Mouse (Mus musculus) hindbrain, embryonic 10.5 days (tissue): ENCODE data around the gene Pate3. TPM values are rescaled to one million over a fixed set of nuclear protein-coding genes. Genes with fewer than 3 reads are reported as not detected.
"Not testable (repeated sequence)": the region's sequence is repeated elsewhere in the genome, so short reads cannot be mapped to it uniquely, and the experiment has no call there.

Experiments
- DNase-seq: peaks from one replicate; pipeline ENCODE4 v3.0.0-alpha.2; 2017; ENCODE audit warnings: low spot score
- H3K27ac ChIP-seq: fragments of 300-500 bp; sonication (generic); 2 replicates; pipeline ENCODE4 v1.5.1; 2016; ENCODE audit warnings: mild to moderate bottlenecking, moderate library complexity
- H3K27me3 ChIP-seq: fragments of 300-500 bp; sonication (generic); 2 replicates; pipeline ENCODE4 v1.6.1; 2016; ENCODE audit warnings: mild to moderate bottlenecking; ENCODE audit not compliant: poor library complexity, insufficient read depth, severe bottlenecking
- H3K36me3 ChIP-seq: fragments of 300-500 bp; sonication (generic); 2 replicates; pipeline ENCODE4 v1.6.1; 2016; ENCODE audit warnings: mild to moderate bottlenecking, moderate library complexity
- H3K4me1 ChIP-seq: fragments of 300-500 bp; sonication (generic); replicated peaks from 2 replicates; pipeline ENCODE4 v1.6.1; 2016; ENCODE audit warnings: mild to moderate bottlenecking
- H3K4me3 ChIP-seq: fragments of 300-500 bp; sonication (generic); 2 replicates; pipeline ENCODE4 v1.5.1; 2016; ENCODE audit warnings: mild to moderate bottlenecking, moderate library complexity
- H3K9me3 ChIP-seq: fragments of 300-500 bp; sonication (generic); 2 replicates; pipeline ENCODE4 v1.6.1; 2016; ENCODE audit warnings: mild to moderate bottlenecking, moderate library complexity
- WGBS: fragments of 180-500 bp; shearing (Covaris S2); methylation state at CpG from one replicate; pipeline ENCODE4 v1.1.7; 2016; 5-methylcytosine and 5-hydroxymethylcytosine counted together
- polyA plus RNA-seq: library from polyadenylated mRNA; unstranded; fragments of >200 nt; fragmentation: Nextera tagmentation; extraction: Ambion mirVana; gene quantifications from 2 replicates; pipeline ENCODE4 v1.2.1, GENCODE M21; 2016

The Pate3 gene
- polyA plus RNA-seq: not detected in 2 replicates

DNA sequence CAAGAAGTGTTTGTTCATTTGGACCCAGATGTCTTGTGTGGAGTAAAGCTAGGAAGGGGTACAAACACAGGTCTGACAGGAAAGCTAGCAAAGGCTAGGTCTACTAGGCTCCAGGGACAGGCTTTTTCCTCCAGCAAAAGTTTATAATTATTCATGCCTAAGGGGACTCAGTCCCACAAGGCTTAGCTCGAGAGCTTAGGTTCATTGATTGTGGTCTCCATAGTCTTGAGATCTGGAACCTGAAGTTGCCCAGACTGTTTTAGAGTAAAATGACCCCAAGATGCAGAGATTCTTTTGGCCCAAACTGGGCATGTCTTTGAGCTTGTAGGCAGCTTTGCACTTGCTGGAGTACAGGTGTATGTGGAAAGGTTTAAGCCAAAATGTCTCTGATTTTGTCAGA, at the start of gene Pate3:
Pate3 (minus strand) TSS at position 101 of the 400 bp plus-strand sequence.
- Histone ChIP-seq H3K27me3 (no peaks in the 10 kb centered on the region), H3K9me3 (peaks cover 19% of the 10 kb centered on the region), H3K36me3 (no peaks in the 10 kb centered on the region), H3K4me3 (no peak within 1 kb of the TSS), H3K27ac (no peak within 1 kb of the TSS), H3K4me1 (no peaks in the 10 kb centered on the region)
- WGBS: 74% methylated on average over 1 of the region's 1 CpGs
- no peak for DNase-seq

- no peak for DNase-seq
- H3K27me3 ChIP-seq: no peaks in the 10 kb centered on the region
- H3K4me1 ChIP-seq: no peaks in the 10 kb centered on the region
- H3K36me3 ChIP-seq: no peaks in the 10 kb centered on the region
- H3K4me3 ChIP-seq: no peak overlapping the region
- H3K9me3 ChIP-seq: peaks cover 10% of the 10 kb centered on the region; the same call in 1 of the 2 replicates
- H3K27ac ChIP-seq: no peak overlapping the region
Observed at GRCm38 (mm10) chr9:35691924-35692323, 43.9 kb upstream of the Pate3 start.

GRCm38 (mm10) chr9:35687013-35687412, 39.0 kb upstream of the Pate3 start, which contains the start of gene Pate1:
Gene Pate1, minus strand, starts transcription at chr9:35687390.
- Histone ChIP-seq H3K4me3 (no peak within 1 kb of the TSS), H3K36me3 (no peaks in the 10 kb centered on the region), H3K9me3 (no peaks in the 10 kb centered on the region), H3K4me1 (no peaks in the 10 kb centered on the region), H3K27ac (no peak within 1 kb of the TSS), H3K27me3 (no peaks in the 10 kb centered on the region)
- DNase-seq: no peak
- WGBS: 57% methylated on average over 1 of the region's 1 CpGs

GRCm38 (mm10) chr9:35673557-35673956, 25.6 kb upstream of the Pate3 start:
- WGBS: 86% methylated on average over 2 of the region's 2 CpGs
- H3K9me3 ChIP-seq: 0 out of 2 replicates have a peak, but pooled peaks cover 11% of the 10 kb centered on the region
- H3K27ac ChIP-seq: no peak overlapping the region
- no peaks in the 10 kb centered on the region for H3K36me3 ChIP-seq
- no peaks in the 10 kb centered on the region for H3K27me3 ChIP-seq
- H3K4me3 ChIP-seq: no peak overlapping the region
- no peak for DNase-seq
- H3K4me1 ChIP-seq: no peaks in the 10 kb centered on the region

DNA sequence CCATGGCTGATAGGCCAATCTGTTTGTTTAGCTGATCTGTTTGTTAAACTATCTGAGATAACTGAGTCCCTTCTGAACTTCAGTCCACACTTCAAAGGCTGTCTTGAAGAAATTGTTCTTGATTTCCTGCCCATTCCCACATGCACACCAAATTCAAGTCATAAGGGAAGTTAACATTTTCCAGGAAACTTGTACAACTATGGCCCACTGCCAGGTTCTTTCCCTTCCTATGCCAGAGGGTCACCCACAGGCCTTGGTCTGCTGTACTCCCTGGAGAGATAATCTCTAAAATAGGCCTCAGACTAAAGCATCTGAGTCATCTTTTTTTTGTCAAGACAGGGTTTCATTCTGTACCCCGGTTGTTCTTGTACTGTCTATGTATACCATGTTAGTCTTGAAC, 15.0 kb downstream of the Pate3 start:
- no peak for DNase-seq
- Histone ChIP-seq H3K9me3 (0 out of 2 replicates have a peak, but pooled peaks cover 2% of the 10 kb centered on the region), H3K27me3 (no peaks in the 10 kb centered on the region), H3K4me1 (no peaks in the 10 kb centered on the region), H3K27ac (no peak overlapping the region), H3K36me3 (no peaks in the 10 kb centered on the region), H3K4me3 (no peak overlapping the region)
- WGBS: 89% methylated on average over 1 of the region's 1 CpGs

GRCm38 (mm10) chr9:35616784-35617183, 31.2 kb downstream of the Pate3 start:
- 78% methylated on average over 2 of the region's 2 CpGs for WGBS
- not testable (repeated sequence) for DNase-seq

DNA sequence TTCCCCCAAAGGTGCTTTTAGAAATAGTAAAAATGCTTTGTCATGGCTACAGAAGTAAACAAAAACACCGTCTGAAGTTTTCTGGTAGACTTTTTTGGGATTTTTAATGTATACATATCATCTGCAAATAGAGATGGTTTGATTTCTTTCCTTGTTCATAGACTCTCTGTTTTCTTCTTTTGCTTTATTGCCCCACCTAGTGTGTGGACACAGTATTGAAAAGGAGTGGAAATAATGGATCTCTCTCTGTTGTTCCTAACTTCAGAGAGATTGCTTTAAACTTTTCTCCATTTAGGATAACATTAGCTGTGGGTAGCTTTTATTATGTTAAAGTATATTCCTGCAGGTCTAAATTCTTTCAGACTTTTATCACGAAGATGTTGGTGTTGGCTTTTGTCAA, 34.0 kb downstream of the Pate3 start:
- no peaks in the 10 kb centered on the region for H3K36me3 ChIP-seq
- no peaks in the 10 kb centered on the region for H3K4me1 ChIP-seq
- WGBS: 31% methylated on average over 2 of the region's 2 CpGs
- H3K27me3 ChIP-seq: no peaks in the 10 kb centered on the region
- H3K9me3 ChIP-seq: no peaks in the 10 kb centered on the region
- DNase-seq: no peak
- no peak overlapping the region for H3K27ac ChIP-seq
- no peak overlapping the region for H3K4me3 ChIP-seq

More at GRCm38 (mm10) chr9:35616784-35617183, 31.2 kb downstream of the Pate3 start:
- H3K27ac ChIP-seq, H3K4me1 ChIP-seq, H3K9me3 ChIP-seq, H3K36me3 ChIP-seq, H3K4me3 ChIP-seq, H3K27me3 ChIP-seq: not testable (repeated sequence)

- no peaks in the 10 kb centered on the region for H3K36me3 ChIP-seq
- WGBS: 88% methylated on average over 1 of the region's 1 CpGs
- DNase-seq: no peak
- H3K9me3 ChIP-seq: no peaks in the 10 kb centered on the region
- H3K27ac ChIP-seq: no peak within 1 kb of the TSS
- no peaks in the 10 kb centered on the region for H3K27me3 ChIP-seq
- no peak within 1 kb of the TSS for H3K4me3 ChIP-seq
- no peaks in the 10 kb centered on the region for H3K4me1 ChIP-seq
Observed at GRCm38 (mm10) chr9:35611841-35612240, 36.2 kb downstream of the Pate3 start, which contains the start of gene Pate4. Gene Pate4, minus strand, starts transcription at chr9:35611941.

DNA sequence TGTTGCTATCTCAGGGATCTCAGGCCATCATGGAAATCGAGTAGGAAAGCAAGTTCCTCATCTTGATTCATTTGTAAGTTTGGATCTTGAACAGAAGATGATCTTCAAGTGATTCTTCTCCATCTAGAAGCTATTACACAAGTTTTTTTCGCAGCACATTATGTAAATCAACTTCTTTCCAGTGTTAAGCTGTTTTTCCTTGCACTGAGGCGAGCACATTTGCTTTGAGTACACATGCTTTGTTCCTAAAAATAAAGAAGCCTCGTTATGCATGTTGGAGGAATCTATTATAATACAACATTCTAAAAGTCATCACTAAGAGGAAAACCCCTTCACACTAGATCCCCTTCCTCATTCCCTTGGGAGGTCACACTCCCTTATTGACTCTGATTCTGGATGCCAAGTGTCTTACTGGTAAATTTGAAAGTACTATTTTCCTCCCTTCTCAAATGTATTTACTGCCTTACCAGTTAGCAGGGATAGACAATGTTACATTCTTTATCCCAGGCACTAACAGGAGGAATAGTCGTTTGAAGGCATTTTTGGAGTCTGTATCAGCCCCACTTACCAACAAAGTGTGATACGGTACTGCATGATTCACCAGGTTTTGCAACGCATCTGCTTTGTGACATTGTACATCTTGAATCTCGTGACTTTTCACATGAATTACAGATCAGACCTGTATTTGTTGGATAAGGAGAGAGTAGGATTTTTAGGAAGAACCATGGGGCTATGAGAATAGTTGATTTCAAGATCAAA, 40.2 kb downstream of the Pate3 start:
- Histone ChIP-seq H3K27ac (no peak overlapping the region), H3K27me3 (no peaks in the 10 kb centered on the region), H3K36me3 (no peaks in the 10 kb centered on the region), H3K4me3 (no peak overlapping the region), H3K4me1 (no peaks in the 10 kb centered on the region), H3K9me3 (no peaks in the 10 kb centered on the region)
- no peak for DNase-seq
- WGBS: 76% methylated on average over 8 of the region's 8 CpGs

Other genes starting within 250 kb of the Pate3 start
- gene Cdon, start 227.1 kb downstream of the Pate3 start, polyA plus RNA-seq: 11.7 and 15.4 TPM in 2 replicates
- gene Gm1113, start 129.9 kb downstream of the Pate3 start, polyA plus RNA-seq: not detected in 2 replicates
- gene Ddx25, start 89.7 kb downstream of the Pate3 start, polyA plus RNA-seq: 7.3 and 8.1 TPM in 2 replicates
- gene Pus3, start 89.6 kb downstream of the Pate3 start, polyA plus RNA-seq: 15.8 and 17.8 TPM in 2 replicates
- 1.5 and 1.7 TPM in 2 replicates for gene Pate2, start 77.9 kb downstream of the Pate3 start, polyA plus RNA-seq
- 24.2 and 26.8 TPM in 2 replicates for gene Hyls1, start 77.8 kb downstream of the Pate3 start, polyA plus RNA-seq
- gene Pate4, start 36.3 kb downstream of the Pate3 start, polyA plus RNA-seq: not detected in 2 replicates
- gene Pate1, start 39.2 kb upstream of the Pate3 start, polyA plus RNA-seq: not detected in 2 replicates
- not detected in 2 replicates for gene Gm17677, start 92.8 kb upstream of the Pate3 start, polyA plus RNA-seq
- not detected in 2 replicates for gene Gm17727, start 129.9 kb upstream of the Pate3 start, polyA plus RNA-seq
- gene Gm27235, start 141.9 kb upstream of the Pate3 start, polyA plus RNA-seq: not detected in 2 replicates
- gene D730048I06Rik, start 141.9 kb upstream of the Pate3 start, polyA plus RNA-seq: not detected in 2 replicates
- not detected in 2 replicates for gene 9230110F15Rik, start 195.9 kb upstream of the Pate3 start, polyA plus RNA-seq